Mouse (Mus musculus): ENCODE results near the gene Cplx3.

DNA sequence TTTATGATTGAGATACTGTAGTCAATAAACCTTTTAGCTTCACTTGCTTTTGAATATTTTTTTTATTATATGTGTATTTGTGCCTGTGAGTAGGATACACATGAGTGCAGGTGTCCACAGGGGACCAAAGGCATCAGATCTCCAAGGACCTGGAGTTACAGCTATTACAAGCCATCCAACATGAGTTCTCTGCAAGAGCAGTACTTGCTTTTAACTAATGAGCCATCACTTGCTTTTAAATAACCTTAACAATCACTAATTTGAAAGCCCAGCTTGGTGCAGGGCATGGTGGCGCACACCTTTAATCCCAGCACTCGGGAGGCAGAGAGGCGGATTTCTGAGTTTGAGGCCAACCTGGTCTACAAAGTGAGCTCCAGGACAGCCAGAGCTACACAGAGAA is 51.3 kb downstream of the Cplx3 start:
- TF ChIP-seq CTCF (IDR thresholded peaks at IDR 0.05; ENCODE audit: low read depth) (no peak), EP300 (optimal IDR thresholded peaks at IDR 0.05) (no peak)
